Mouse (Mus musculus) embryonic fibroblast, embryonic 13.5 days (primary cell): ENCODE data around the gene Cln5.

Experiments
- CTCF ChIP-seq: IDR thresholded peaks from 2 replicates; pipeline ENCODE4 v1.5.1; 2011; ENCODE audit warnings: mild to moderate bottlenecking, control low read depth, low read length, moderate library complexity, borderline replicate concordance; ENCODE audit not compliant: insufficient read depth
- POLR2A ChIP-seq: IDR thresholded peaks from 2 replicates; pipeline ENCODE4 v1.6.1; 2011; ENCODE audit warnings: low read depth, mild to moderate bottlenecking, control low read depth, low read length, moderate library complexity

DNA sequence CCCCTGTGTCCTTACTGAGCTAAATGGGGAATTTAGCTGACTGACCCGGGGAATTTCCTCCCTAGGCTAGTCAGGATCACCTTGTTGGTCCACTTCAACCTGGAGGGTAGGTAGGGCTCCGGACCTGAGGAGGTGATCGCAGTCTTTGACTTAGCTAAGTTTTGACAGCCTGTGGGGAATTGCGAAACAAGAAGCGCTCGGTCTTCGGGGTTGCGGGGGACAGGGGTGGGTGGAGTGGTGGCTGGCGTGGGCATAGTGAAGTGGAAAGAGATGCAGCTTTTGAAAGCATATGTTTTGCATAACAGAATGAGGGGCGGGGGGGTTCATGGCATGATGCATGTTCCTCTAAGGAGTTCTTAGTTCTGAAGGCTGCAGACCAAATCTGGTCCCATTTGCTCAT is 774 bp downstream of the Cln5 start:
- no peak for TF ChIP-seq CTCF
- TF ChIP-seq POLR2A, result no peak
